Mouse (Mus musculus) cerebellum, adult 2 months (tissue): Measurements from ENCODE around the gene Syngr1.

ENCODE experiments used
- CTCF ChIP-seq: fragments of 200-500 bp; IDR thresholded peaks from 2 replicates; pipeline ENCODE4 v1.5.1; 2011; ENCODE audit warnings: low read depth, mild to moderate bottlenecking, control low read depth, low read length, moderate library complexity, borderline replicate concordance; ENCODE audit not compliant: insufficient read depth
- POLR2A ChIP-seq: fragments of 200-500 bp; IDR thresholded peaks from 2 replicates; pipeline ENCODE4 v1.6.1; 2011; ENCODE audit warnings: low read length, control low read depth, borderline replicate concordance; ENCODE audit not compliant: insufficient read depth

GRCm38 (mm10) chr15:80083740-80084139 is 7.4 kb upstream of the Syngr1 start:
- no peak for TF ChIP-seq CTCF
- TF ChIP-seq POLR2A: no peak
